8 mouse cellular contexts compared by ENCODE assay signal in the genomic region with DNA sequence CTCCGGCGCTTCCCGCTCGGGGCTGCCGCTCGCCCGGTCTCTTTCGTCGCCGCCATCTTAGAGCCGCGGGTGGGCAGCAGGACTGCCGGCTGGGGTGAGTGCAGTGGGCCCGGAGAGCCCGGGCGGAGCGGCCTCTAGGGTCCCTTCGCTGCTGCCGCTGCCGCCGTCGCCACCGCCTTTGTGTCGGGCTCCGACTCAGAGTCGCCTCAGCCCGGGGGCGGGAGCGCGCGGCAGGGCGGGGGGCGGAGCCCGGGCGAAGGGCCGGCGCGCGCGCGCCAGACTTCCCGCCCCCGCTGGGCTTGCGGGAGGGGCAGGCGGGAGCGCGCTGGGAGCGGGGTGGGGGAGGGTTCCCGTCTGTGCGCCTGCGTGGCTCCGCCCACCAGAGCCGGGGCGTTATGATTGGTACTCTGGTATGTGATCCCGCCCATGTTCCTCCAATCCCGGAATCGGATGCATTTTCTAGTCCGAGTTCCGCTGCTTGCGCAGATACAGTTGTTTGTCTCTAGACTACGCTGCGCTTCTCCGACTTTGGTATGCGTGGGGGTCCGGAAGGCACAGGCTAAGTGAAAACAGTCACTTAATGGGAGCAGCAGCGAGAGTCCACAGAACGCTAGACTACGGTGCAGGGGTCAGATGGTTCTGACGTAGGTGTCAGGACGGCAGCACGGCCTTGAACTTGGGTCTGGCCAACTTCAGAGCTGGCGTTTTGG. TPM values are rescaled to one million over a fixed set of nuclear protein-coding genes. Genes with fewer than 3 reads are reported as not detected.
DNase-seq lines count a peak whose midpoint lies in the region; ATAC-seq lines count a peak whose summit lies in the region.

No protein-coding gene starts in this region.

- peak overlapping the region; percentile 100 for H3K27ac ChIP-seq in embryonic facial prominence, embryonic 12.5 days
- peak overlapping the region; percentile 100 for H3K27ac ChIP-seq in limb, embryonic 10.5 days
- peak overlapping the region; percentile 99 for H3K27ac ChIP-seq in midbrain, embryonic 12.5 days (replicated peaks)

- H3K9me3 ChIP-seq in embryonic facial prominence, embryonic 12.5 days = no peaks in the 10 kb centered on the region
- no peaks in the 10 kb centered on the region for H3K9me3 ChIP-seq in limb, embryonic 10.5 days (replicated peaks)
- no peaks in the 10 kb centered on the region for H3K9me3 ChIP-seq in midbrain, embryonic 12.5 days

- ATAC-seq in embryonic facial prominence, embryonic 12.5 days (ENCODE audit: insufficient number of reproducible peaks, insufficient read depth, low FRiP score, low TSS enrichment) = peak; percentile 77
- ATAC-seq in midbrain, embryonic 12.5 days (ENCODE audit: low FRiP score, low read depth) = peak; percentile 83

- under 1% methylated on average over 70 of the region's 72 CpGs for WGBS in embryonic facial prominence, embryonic 12.5 days
- WGBS in limb, embryonic 10.5 days = under 1% methylated on average over 72 of the region's 72 CpGs
- WGBS in midbrain, embryonic 12.5 days = under 1% methylated on average over 60 of the region's 72 CpGs

- peaks cover 16% of the 10 kb centered on the region for H3K4me1 ChIP-seq in embryonic facial prominence, embryonic 12.5 days
- peaks cover 24% of the 10 kb centered on the region for H3K4me1 ChIP-seq in limb, embryonic 10.5 days
- peaks cover 32% of the 10 kb centered on the region for H3K4me1 ChIP-seq in midbrain, embryonic 12.5 days

- DNase-seq in 3134 (ENCODE audit: extremely low read depth, insufficient read length, low spot score) = peak; percentile 97
- DNase-seq in adrenal gland, postnatal 36 days = peak; percentile 94 to 96
- peak; percentile 95 to 96 for DNase-seq in heart, adult 18-20 months
- peak; percentile 93 for DNase-seq in kidney, adult 18-20 months
- peak; percentile 99 for DNase-seq in limb, embryonic 10.5 days (ENCODE audit: low spot score)
- peak; percentile 98 for DNase-seq in skeletal muscle tissue, adult 2 months (ENCODE audit: low read depth, low spot score)

- H3K4me3 ChIP-seq in embryonic facial prominence, embryonic 12.5 days = peak overlapping the region; percentile 85
- H3K4me3 ChIP-seq in limb, embryonic 10.5 days = peak overlapping the region; percentile 92
- H3K4me3 ChIP-seq in midbrain, embryonic 12.5 days = peak overlapping the region; percentile 73

- H3K27me3 ChIP-seq in embryonic facial prominence, embryonic 12.5 days = no peaks in the 10 kb centered on the region
- H3K27me3 ChIP-seq in limb, embryonic 10.5 days (ENCODE audit: low read depth, poor library complexity, severe bottlenecking) = no peaks in the 10 kb centered on the region
- H3K27me3 ChIP-seq in midbrain, embryonic 12.5 days = no peaks in the 10 kb centered on the region

- H3K9ac ChIP-seq in embryonic facial prominence, embryonic 12.5 days = peak overlapping the region; percentile 99
- peak overlapping the region; percentile 97 for H3K9ac ChIP-seq in midbrain, embryonic 12.5 days (replicated peaks)

- peaks cover 24% of the 10 kb centered on the region for H3K36me3 ChIP-seq in embryonic facial prominence, embryonic 12.5 days
- peaks cover 29% of the 10 kb centered on the region for H3K36me3 ChIP-seq in limb, embryonic 10.5 days
- peaks cover 18% of the 10 kb centered on the region for H3K36me3 ChIP-seq in midbrain, embryonic 12.5 days

- H3K4me2 ChIP-seq in embryonic facial prominence, embryonic 12.5 days (replicated peaks) = peak overlapping the region; percentile 85
- peak overlapping the region; percentile 96 for H3K4me2 ChIP-seq in midbrain, embryonic 12.5 days (replicated peaks)

RNA-seq across cellular contexts. Expression of a gene that starts 0.6 kb away (rescaled TPM):
- 10 to 100 TPM; 45.4 to 53.9 TPM for total RNA-seq in adrenal gland, postnatal 36 days (2021)
- 83.0 and 89.9 TPM in 2 replicates for polyA plus RNA-seq in embryonic facial prominence, embryonic 12.5 days (2016; fragmentation: Nextera tagmentation; extraction: Ambion mirVana)
- 10 to 100 TPM; 27.3 to 30.5 TPM for total RNA-seq in heart, adult 18-20 months (2021)
- 73.7 and 86.7 TPM in 2 replicates for polyA plus RNA-seq in limb, embryonic 10.5 days (2016; fragmentation: Nextera tagmentation; extraction: Ambion mirVana)
- 87.0 and 96.9 TPM in 2 replicates for polyA plus RNA-seq in midbrain, embryonic 12.5 days (2016; fragmentation: Nextera tagmentation; extraction: Ambion mirVana)

RNA-seq across cellular contexts. Expression of a gene that starts 22.2 kb away (rescaled TPM):
- 10 to 100 TPM; 21.1 to 34.7 TPM for total RNA-seq in adrenal gland, postnatal 36 days (2021)
- polyA plus RNA-seq in embryonic facial prominence, embryonic 12.5 days (2016; fragmentation: Nextera tagmentation; extraction: Ambion mirVana) = 57.8 and 59.4 TPM in 2 replicates
- total RNA-seq in heart, adult 18-20 months (2021) = 10 to 100 TPM; 37.7 to 39.3 TPM
- 20.2 and 24.9 TPM in 2 replicates for polyA plus RNA-seq in limb, embryonic 10.5 days (2016; fragmentation: Nextera tagmentation; extraction: Ambion mirVana)
- 90.2 and 113 TPM in 2 replicates for polyA plus RNA-seq in midbrain, embryonic 12.5 days (2016; fragmentation: Nextera tagmentation; extraction: Ambion mirVana)

RNA-seq across cellular contexts. Expression of a gene that starts 31.8 kb away (rescaled TPM):
- total RNA-seq in adrenal gland, postnatal 36 days (2021) = 10 to 100 TPM; 14.8 to 18.3 TPM
- 16.9 and 17.4 TPM in 2 replicates for polyA plus RNA-seq in embryonic facial prominence, embryonic 12.5 days (2016; fragmentation: Nextera tagmentation; extraction: Ambion mirVana)
- 1 to 10 TPM; 6.8 to 7.7 TPM for total RNA-seq in heart, adult 18-20 months (2021)
- 18.0 and 21.3 TPM in 2 replicates for polyA plus RNA-seq in limb, embryonic 10.5 days (2016; fragmentation: Nextera tagmentation; extraction: Ambion mirVana)
- 17.5 and 17.7 TPM in 2 replicates for polyA plus RNA-seq in midbrain, embryonic 12.5 days (2016; fragmentation: Nextera tagmentation; extraction: Ambion mirVana)

RNA-seq across cellular contexts. Expression of a gene that starts 46.5 kb away (rescaled TPM):
- total RNA-seq in adrenal gland, postnatal 36 days (2021) = 1 to 10 TPM; 2.1 to 2.5 TPM
- 6.7 and 7.4 TPM in 2 replicates for polyA plus RNA-seq in embryonic facial prominence, embryonic 12.5 days (2016; fragmentation: Nextera tagmentation; extraction: Ambion mirVana)
- total RNA-seq in heart, adult 18-20 months (2021) = 10 to 100 TPM; 50.5 to 55.8 TPM
- 4.0 and 6.9 TPM in 2 replicates for polyA plus RNA-seq in limb, embryonic 10.5 days (2016; fragmentation: Nextera tagmentation; extraction: Ambion mirVana)
- polyA plus RNA-seq in midbrain, embryonic 12.5 days (2016; fragmentation: Nextera tagmentation; extraction: Ambion mirVana) = 4.4 and 5.2 TPM in 2 replicates

RNA-seq across cellular contexts. Expression of a gene that starts 47.0 kb away (rescaled TPM):
- 100 to 1,000 TPM; 105 to 112 TPM for total RNA-seq in adrenal gland, postnatal 36 days (2021)
- polyA plus RNA-seq in embryonic facial prominence, embryonic 12.5 days (2016; fragmentation: Nextera tagmentation; extraction: Ambion mirVana) = 120 and 124 TPM in 2 replicates
- 10 to 100 TPM; 80.8 to 98.1 TPM for total RNA-seq in heart, adult 18-20 months (2021)
- 93.0 and 105 TPM in 2 replicates for polyA plus RNA-seq in limb, embryonic 10.5 days (2016; fragmentation: Nextera tagmentation; extraction: Ambion mirVana)
- 98.8 and 101 TPM in 2 replicates for polyA plus RNA-seq in midbrain, embryonic 12.5 days (2016; fragmentation: Nextera tagmentation; extraction: Ambion mirVana)

Comparison
In these comparisons a context has a peak if more than half of its experiments do, and no peak if none do; other contexts are left out.
1. Peak in every context shown above with its lines: DNase-seq, ATAC-seq, H3K4me3 ChIP-seq and H3K27ac ChIP-seq.